Mouse (Mus musculus): ENCODE results near the gene Sirt5. TPM values are rescaled to one million over a fixed set of nuclear protein-coding genes. Genes with fewer than 3 reads are reported as not detected.

Gene Sirt5
- polyA plus RNA-seq, 1 experiment from 2014 or later: 16.8 TPM

DNA sequence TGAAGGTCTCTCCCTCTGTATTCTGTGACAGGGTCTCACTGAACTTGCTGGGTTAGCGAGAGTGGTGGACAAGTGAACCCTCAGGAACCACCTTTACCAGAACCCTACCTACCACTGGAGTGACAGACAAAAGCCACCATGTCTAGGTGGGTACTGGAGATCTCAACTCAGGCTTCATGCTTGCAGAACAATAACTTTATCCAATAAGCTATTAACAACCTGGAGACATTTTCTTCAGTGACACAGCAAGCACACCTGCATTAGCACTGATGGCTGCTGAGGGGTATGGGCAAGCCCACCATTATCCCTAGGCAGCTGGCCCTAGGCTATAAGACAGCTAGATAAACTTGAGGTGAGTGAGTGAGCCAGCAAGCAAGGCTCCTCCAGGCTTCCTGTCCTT lies 75.1 kb downstream of the Sirt5 start:
- no peaks in the 10 kb centered on the region for H3K36me3 ChIP-seq (ENCODE audit: control insufficient read depth, insufficient read depth, low read length)
- peaks cover 3% of the 10 kb centered on the region; the same call in 1 of the 2 replicates for H3K4me1 ChIP-seq (replicated peaks; ENCODE audit: control insufficient read depth, insufficient read depth, low read length)
- 87% methylated on average over 1 of the region's 1 CpGs for WGBS
- no peak overlapping the region for H3K9ac ChIP-seq (ENCODE audit: low read length)
- no peaks in the 10 kb centered on the region for H3K27me3 ChIP-seq (replicated peaks; ENCODE audit: control insufficient read depth, insufficient read depth, low read length)
- 0 out of 2 replicates have a peak, but pooled peaks cover 3% of the 10 kb centered on the region for H3K9me3 ChIP-seq (ENCODE audit: control insufficient read depth, low read length)
- no peak overlapping the region for H3K4me2 ChIP-seq (ENCODE audit: low read length)
- H3K27ac ChIP-seq (ENCODE audit: low read depth): no peak overlapping the region
- DNase-seq (ENCODE audit: low spot score) (no peak), ATAC-seq (replicated peaks; ENCODE audit: low FRiP score, low TSS enrichment, low read depth) (no peak)
- H3K4me3 ChIP-seq (ENCODE audit: low read depth, low read length): no peak overlapping the region

DNA sequence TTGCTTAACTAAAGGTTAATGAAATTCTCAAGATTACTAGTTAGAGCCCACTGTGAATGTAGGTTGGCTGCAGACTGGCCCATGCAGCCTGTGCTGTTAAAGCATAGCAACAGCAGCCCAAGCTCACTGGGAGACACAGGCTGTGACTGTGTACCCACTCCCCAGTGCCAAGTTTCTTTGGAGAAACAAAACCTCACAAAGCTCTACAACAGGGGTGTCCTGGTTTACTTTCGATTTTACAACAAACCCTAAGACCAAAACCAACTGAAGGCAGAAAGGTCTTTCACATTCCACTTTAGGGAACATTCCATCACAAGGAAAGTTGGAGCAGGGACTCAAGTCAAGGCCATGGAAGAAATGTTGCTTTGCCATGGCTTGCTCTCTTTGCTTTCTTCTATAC lies 77.3 kb downstream of the Sirt5 start:
- no peak overlapping the region for H3K27ac ChIP-seq (ENCODE audit: low read depth)
- 0 out of 2 replicates have a peak, but pooled peaks cover 2% of the 10 kb centered on the region for H3K9me3 ChIP-seq (ENCODE audit: control insufficient read depth, low read length)
- no peak overlapping the region for H3K9ac ChIP-seq (ENCODE audit: low read length)
- 81% methylated on average over 1 of the region's 1 CpGs for WGBS
- H3K36me3 ChIP-seq (ENCODE audit: control insufficient read depth, insufficient read depth, low read length): no peaks in the 10 kb centered on the region
- H3K4me1 ChIP-seq (replicated peaks; ENCODE audit: control insufficient read depth, insufficient read depth, low read length): peaks cover 5% of the 10 kb centered on the region; the same call in 1 of the 2 replicates
- no peaks in the 10 kb centered on the region for H3K27me3 ChIP-seq (replicated peaks; ENCODE audit: control insufficient read depth, insufficient read depth, low read length)
- H3K4me3 ChIP-seq (ENCODE audit: low read depth, low read length): no peak overlapping the region
- DNase-seq (ENCODE audit: low spot score) (no peak), ATAC-seq (replicated peaks; ENCODE audit: low FRiP score, low TSS enrichment, low read depth) (no peak)
- H3K4me2 ChIP-seq (ENCODE audit: low read length): no peak overlapping the region

DNA sequence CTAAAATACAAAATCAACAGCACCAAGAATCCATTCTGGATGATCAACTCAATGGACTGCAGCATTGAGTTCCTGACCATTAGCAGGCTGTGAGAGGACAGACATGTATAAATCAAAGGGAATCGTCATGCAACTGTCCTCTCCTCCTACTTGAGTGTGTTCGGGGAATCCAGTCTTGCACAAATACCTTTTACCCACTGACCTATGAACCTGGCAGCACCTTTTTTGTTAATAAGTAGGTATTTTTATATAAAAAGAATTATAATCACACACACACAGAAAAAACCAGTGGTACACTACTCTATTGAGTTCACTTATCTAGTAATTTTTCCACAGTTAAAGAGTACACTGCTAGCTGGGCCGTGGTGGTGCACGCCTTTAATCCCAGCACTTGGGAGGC lies 78.4 kb downstream of the Sirt5 start:
- H3K27ac ChIP-seq (ENCODE audit: low read depth): no peak overlapping the region
- no peak overlapping the region for H3K4me3 ChIP-seq (ENCODE audit: low read depth, low read length)
- no peaks in the 10 kb centered on the region for H3K9me3 ChIP-seq (ENCODE audit: control insufficient read depth, low read length)
- 93% methylated on average over 4 of the region's 4 CpGs for WGBS
- H3K36me3 ChIP-seq (ENCODE audit: control insufficient read depth, insufficient read depth, low read length): no peaks in the 10 kb centered on the region
- no peak overlapping the region for H3K4me2 ChIP-seq (ENCODE audit: low read length)
- no peak overlapping the region for H3K9ac ChIP-seq (ENCODE audit: low read length)
- H3K4me1 ChIP-seq (replicated peaks; ENCODE audit: control insufficient read depth, insufficient read depth, low read length): peaks cover 5% of the 10 kb centered on the region; the same call in 1 of the 2 replicates
- DNase-seq (ENCODE audit: low spot score) (no peak), ATAC-seq (replicated peaks; ENCODE audit: low FRiP score, low TSS enrichment, low read depth) (no peak)
- no peaks in the 10 kb centered on the region for H3K27me3 ChIP-seq (replicated peaks; ENCODE audit: control insufficient read depth, insufficient read depth, low read length)

DNA sequence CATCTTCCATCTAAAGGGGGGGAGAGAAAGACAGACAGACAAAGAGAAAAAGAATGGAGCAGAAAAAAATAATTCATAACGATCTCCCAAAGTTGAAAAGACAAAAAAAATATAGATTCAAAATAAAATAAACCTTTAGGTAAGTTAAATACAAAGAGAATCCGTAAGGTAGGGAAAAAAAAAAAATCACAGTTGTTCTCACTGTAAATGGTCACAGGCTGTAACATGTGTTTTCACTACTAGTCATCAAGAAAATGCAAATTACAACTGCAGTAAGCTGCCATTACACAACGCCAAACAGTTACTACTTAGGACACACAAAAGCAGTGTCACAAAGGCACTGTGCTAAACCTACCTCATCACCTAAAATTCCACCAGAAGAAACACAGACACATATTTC lies 79.4 kb downstream of the Sirt5 start:
- no peaks in the 10 kb centered on the region for H3K9me3 ChIP-seq (ENCODE audit: control insufficient read depth, low read length)
- no peaks in the 10 kb centered on the region for H3K27me3 ChIP-seq (replicated peaks; ENCODE audit: control insufficient read depth, insufficient read depth, low read length)
- H3K4me3 ChIP-seq (ENCODE audit: low read depth, low read length): no peak overlapping the region
- H3K27ac ChIP-seq (ENCODE audit: low read depth): no peak overlapping the region
- DNase-seq (ENCODE audit: low spot score) (no peak), ATAC-seq (replicated peaks; ENCODE audit: low FRiP score, low TSS enrichment, low read depth) (no peak)
- no peak overlapping the region for H3K9ac ChIP-seq (ENCODE audit: low read length)
- peaks cover 5% of the 10 kb centered on the region; the same call in 1 of the 2 replicates for H3K4me1 ChIP-seq (replicated peaks; ENCODE audit: control insufficient read depth, insufficient read depth, low read length)
- H3K36me3 ChIP-seq (ENCODE audit: control insufficient read depth, insufficient read depth, low read length): no peaks in the 10 kb centered on the region
- H3K4me2 ChIP-seq (ENCODE audit: low read length): no peak overlapping the region
- WGBS: 95% methylated on average over 3 of the region's 3 CpGs

Other genes starting within 250 kb of the Sirt5 start
- gene Tbc1d7, start 194.0 kb upstream of the Sirt5 start, polyA plus RNA-seq (2014; fragmentation: Nextera tagmentation; extraction: Ambion mirVana): 45.0 and 45.6 TPM in 2 replicates
- gene Gfod1, start 61.3 kb upstream of the Sirt5 start, polyA plus RNA-seq (2014; fragmentation: Nextera tagmentation; extraction: Ambion mirVana): 0.18 and 0.47 TPM in 2 replicates
- gene Nol7, start 32.9 kb downstream of the Sirt5 start, polyA plus RNA-seq (2014; fragmentation: Nextera tagmentation; extraction: Ambion mirVana): 136 and 146 TPM in 2 replicates
- gene Ranbp9, start 115.8 kb downstream of the Sirt5 start, polyA plus RNA-seq (2014; fragmentation: Nextera tagmentation; extraction: Ambion mirVana): 11.0 and 11.1 TPM in 2 replicates
- 11.2 and 13.1 TPM in 2 replicates for gene Mcur1, start 194.7 kb downstream of the Sirt5 start, polyA plus RNA-seq (2014; fragmentation: Nextera tagmentation; extraction: Ambion mirVana)

Measured in intestine, embryonic 14.5 days (tissue).